Mouse (Mus musculus): ENCODE data around the gene Pih1d3.

Pih1d3 gene

DNA sequence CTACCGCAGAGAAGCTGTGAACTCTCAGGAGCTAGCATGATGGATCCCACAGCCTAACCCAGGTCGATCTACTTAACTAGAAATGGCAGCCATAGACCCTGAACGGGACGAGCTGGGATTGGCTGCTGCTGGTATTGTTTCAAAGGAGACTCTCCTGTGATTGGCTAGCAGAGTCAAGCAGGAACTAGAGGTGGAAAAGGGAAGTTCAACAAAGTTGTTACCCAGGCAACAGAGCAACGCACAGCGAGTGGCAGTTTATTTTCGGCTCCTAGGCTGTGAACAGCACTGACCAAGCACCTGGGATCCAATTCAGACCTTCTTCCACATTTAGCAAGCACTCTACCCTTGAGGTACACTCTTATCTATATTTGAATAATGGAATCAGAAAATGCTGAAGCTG is at the start of gene Pih1d3, which contains the start of gene 4931428L18Rik:
Pih1d3 (plus strand) TSS at position 275 of the 400 bp plus-strand sequence.
4931428L18Rik (minus strand) TSS at position 121 of the 400 bp plus-strand sequence.
- in situ Hi-C loops (cut with MboI, MseI) = no loop called here

GRCm38 (mm10) chr1:31175401-31175800 is 47.2 kb upstream of the Pih1d3 start:
- in situ Hi-C loops (cut with MboI, MseI) = no loop called here

GRCm38 (mm10) chr1:31176101-31176500 is 46.5 kb upstream of the Pih1d3 start, which contains the start of gene Lgsn:
TSS of gene Lgsn (plus strand) at chr1:31176401.
- in situ Hi-C loops (cut with MboI, MseI) = no loop called here

DNA sequence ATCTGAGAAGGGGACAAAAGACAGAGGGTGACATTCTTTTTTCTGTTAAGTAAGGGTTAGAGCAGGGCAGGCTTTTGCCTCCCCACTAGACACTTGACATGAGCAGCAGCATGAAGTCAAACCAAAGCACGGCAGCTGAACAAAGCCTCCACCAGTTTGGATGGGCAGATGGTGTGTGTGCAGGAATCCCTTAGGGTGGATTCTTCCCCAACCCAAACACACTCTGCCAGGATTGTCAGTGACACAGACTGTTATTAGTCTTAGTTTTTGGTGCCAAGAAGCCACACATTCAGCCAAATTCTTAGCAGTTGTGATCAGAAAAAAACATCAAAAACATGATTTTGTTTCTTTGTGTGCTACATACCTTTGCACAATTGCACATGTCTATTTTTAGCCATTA is 44.4 kb upstream of the Pih1d3 start:
- in situ Hi-C loops (cut with MboI, MseI) = no loop called here

DNA sequence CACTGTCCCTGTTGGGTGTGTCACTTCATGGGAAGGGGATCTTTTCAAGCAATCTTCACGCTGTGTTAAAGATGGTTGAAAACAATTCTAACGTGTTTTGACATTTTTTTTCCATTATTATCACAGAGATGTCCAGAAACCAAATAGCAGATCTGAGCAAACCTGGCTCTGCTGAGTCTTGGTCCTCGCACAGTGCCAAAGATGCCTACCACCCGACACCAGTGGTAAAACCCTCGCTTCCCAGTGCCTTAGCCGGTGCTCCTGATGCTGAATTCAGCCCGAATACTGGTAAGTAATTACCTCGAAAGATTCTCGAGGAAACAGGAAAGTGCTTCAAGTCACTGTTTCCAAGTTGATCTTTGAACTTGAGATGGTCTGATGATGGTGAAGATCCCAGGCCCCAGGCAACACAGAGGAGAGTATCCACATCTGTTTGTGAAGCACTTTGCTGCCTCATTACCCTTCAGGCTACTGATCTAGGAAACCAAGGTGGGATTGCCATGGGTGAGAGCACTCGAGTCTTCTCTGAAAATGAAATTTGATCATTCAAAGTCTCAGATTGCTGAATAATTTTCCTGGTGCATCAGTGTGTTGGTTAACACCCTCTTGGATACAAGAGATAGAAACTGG is 32.3 kb upstream of the Pih1d3 start:
- in situ Hi-C loops (cut with MboI, MseI) = no loop called here

DNA sequence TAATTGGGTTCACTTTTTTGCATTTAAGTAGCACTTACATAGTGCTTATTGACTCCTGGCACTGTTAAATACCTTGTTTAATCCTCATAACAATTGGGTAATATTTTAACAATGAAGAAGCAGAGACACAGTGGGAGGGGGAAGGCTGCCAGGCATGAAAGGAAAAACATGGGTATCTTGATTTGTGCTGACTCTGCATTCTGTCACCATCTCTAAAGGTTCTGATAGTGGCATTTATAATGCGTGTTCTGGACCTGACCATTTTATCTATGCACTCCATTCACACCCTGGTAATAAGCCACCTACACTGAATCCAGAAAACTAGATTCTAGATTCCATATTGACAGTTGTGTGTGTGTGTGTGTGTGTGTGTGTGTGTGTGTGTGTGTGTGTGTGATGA is 27.0 kb upstream of the Pih1d3 start:
- in situ Hi-C loops (cut with MboI, MseI) = no loop called here

DNA sequence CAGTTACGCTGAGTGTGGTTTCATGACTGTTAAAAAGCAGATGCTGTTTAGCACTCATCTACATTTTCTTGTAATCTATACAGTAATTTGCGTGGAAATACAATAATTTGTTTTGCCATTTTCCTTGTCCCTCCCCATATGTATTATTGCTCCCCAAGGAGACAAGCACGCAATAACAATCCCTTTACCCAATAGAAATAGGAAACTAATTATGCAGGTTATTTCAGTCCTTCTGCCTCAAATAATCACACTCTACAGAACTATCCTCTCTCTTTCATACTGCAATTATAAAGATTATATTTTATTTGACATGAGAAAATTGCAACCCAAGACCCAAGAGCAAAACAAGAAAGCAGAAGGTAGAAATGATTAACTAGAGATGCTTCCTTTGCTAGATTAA is 25.7 kb upstream of the Pih1d3 start:
- in situ Hi-C loops (cut with MboI, MseI) = no loop called here

GRCm38 (mm10) chr1:31203771-31204170 is 18.9 kb upstream of the Pih1d3 start:
- in situ Hi-C loops (cut with MboI, MseI) = no loop called here

DNA sequence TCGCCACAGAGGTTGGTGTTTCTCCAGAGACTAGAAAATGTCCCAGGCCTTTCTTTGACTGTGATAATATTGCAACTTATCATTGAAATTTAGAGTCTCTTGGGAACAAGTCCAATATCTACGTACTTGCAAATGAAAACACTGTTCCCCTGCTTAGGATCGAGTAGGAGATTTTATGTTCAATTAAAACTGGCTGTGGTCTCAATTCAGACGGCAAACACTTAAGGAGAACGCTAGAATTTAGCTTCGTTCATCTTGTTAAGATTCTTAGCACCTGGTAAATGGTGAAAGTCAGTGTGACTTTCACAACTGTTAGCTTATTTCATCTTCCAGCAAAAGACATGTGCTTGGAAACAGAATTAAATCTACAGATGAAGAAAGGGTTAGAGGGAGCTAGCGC is 17.3 kb upstream of the Pih1d3 start:
- in situ Hi-C loops (cut with MboI, MseI) = no loop called here

DNA sequence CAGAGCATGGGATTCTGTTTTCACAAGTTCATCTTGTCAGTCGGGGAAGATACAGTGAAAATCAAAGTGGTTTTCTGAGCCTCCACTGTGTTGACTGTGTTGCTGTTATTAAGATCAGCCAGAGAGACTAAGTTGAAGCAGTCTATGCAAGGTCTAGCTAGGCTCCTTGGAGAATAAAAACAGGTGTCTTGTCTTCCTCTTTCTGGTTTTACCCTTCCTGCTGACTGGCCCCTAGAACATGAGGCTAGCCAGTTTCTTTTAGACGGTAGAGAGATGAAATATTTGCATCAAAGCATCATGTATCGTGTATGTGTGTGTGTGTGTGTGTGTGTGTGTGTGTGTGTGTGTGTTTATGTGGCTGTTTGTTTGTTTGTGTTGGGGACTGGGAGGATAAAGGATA is 16.9 kb upstream of the Pih1d3 start:
- in situ Hi-C loops (cut with MboI, MseI) = no loop called here

DNA sequence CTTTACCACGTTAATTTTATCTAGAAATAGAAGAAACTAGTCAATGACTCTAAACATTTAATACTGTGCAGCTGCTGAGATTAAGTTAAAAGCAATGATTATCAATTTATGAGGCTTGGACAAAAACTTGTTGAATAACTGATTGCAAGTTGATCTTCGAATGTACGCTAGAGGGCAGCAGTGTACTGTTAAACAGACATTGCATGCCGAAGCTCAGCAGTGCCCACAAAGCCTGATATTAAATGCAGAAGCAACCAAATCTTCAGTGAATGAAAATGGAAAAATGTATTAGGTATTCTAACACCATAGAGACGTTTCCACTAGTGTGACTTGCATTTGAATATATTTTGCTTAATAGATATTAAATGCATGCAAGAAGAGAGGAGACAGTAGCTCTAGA is 12.5 kb upstream of the Pih1d3 start:
- in situ Hi-C loops (cut with MboI, MseI) = no loop called here

DNA sequence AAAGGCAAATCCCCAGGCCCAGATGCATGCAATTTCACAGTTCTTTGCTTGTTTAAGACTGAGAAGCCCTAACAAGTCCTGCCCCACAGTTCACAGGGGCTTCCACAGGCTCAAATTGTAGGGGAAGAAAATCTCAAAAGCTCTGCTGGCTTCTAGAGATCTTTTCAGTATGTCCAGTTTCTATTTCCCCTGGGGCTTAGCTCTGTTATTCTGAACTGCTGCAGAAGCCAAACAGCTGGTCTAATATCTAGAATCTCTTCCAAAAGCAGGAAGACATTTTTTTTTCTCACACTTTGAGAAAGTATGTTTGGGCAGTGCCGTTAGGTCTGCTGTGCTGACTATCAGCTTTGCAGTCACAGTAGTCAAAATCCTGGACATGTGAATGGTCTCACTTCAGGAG is 7.8 kb upstream of the Pih1d3 start:
- in situ Hi-C loops (cut with MboI, MseI) = no loop called here

DNA sequence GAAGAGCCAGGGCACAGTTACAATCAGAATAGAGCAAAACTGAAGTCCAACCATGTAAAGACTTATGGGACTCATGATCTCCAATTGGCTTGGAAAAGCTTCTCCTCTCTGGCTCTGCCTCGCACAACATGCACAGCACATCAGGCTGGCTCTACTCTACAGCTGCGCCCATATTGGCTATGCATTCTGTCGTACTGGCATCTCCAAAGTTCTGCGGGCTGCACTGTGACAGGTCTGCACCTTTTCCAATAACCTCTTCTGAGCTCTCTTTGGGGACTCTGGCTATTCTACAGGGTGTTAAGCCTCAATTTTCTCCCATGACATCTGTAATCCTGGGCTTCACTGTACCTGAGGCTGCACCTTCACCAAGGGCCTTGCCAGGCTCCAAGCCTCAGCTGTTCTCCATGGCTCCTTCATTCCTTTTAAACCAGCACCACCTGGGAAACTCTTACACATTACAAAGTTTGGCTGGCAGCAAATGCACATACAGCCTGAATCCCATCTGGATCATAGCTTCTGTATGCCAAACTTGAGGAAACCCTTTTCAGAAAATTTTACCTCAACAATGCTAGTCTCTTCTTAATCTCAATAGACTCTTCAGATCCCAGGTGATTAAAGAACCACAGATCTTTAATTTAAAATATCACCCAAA is 1.9 kb upstream of the Pih1d3 start:
- in situ Hi-C loops (cut with MboI, MseI) = no loop called here

- in situ Hi-C loops (cut with MboI, MseI) = no loop called here
Measured at GRCm38 (mm10) chr1:31233319-31234036, 10.8 kb downstream of the Pih1d3 start.

GRCm38 (mm10) chr1:31260218-31260923 is 37.7 kb downstream of the Pih1d3 start:
- in situ Hi-C loops (cut with MboI, MseI) = loop anchor here (10.0 kb wide), 1 partner anchor 764 kb away; no protein-coding TSS in a partner anchor

All from regulatory T cell (primary cell).